Mouse (Mus musculus) heart, embryonic 12.5 days (tissue): ENCODE data around the gene Olfr1336. TPM values are rescaled to one million over a fixed set of nuclear protein-coding genes. Genes with fewer than 3 reads are reported as not detected.

Experiments
- ATAC-seq: fragments of 200-750 bp; cut with Nextera tagmentation; 2 replicates; pipeline ENCODE4 v1.8.0; 2017; ENCODE audit warnings: moderate TSS enrichment, moderate library complexity; ENCODE audit not compliant: insufficient number of reproducible peaks, low FRiP score
- H3K27ac ChIP-seq: fragments of 300-500 bp; sonication (generic); 2 replicates; pipeline ENCODE4 v1.5.1; 2016; ENCODE audit warnings: mild to moderate bottlenecking, moderate library complexity; ENCODE audit not compliant: poor library complexity, severe bottlenecking
- H3K27me3 ChIP-seq: fragments of 300-500 bp; sonication (generic); replicated peaks from 2 replicates; pipeline ENCODE4 v1.6.1; 2016; ENCODE audit warnings: mild to moderate bottlenecking, moderate library complexity
- H3K36me3 ChIP-seq: fragments of 300-500 bp; sonication (generic); 2 replicates; pipeline ENCODE4 v1.6.1; 2016; ENCODE audit warnings: mild to moderate bottlenecking, moderate library complexity
- H3K4me1 ChIP-seq: fragments of 300-500 bp; sonication (generic); replicated peaks from 2 replicates; pipeline ENCODE4 v1.6.1; 2016; ENCODE audit warnings: mild to moderate bottlenecking
- H3K4me2 ChIP-seq: fragments of 300-500 bp; sonication (generic); 2 replicates; pipeline ENCODE4 v1.6.1; 2016; ENCODE audit warnings: mild to moderate bottlenecking, moderate library complexity
- H3K4me3 ChIP-seq: fragments of 300-500 bp; sonication (generic); 2 replicates; pipeline ENCODE4 v1.5.1; 2016; ENCODE audit warnings: mild to moderate bottlenecking
- H3K9ac ChIP-seq: fragments of 300-500 bp; sonication (generic); 2 replicates; pipeline ENCODE4 v1.6.1; 2016; ENCODE audit warnings: mild to moderate bottlenecking, moderate library complexity
- H3K9me3 ChIP-seq: fragments of 300-500 bp; sonication (generic); replicated peaks from 2 replicates; pipeline ENCODE4 v1.6.1; 2016; ENCODE audit warnings: mild to moderate bottlenecking, moderate library complexity
- WGBS: fragments of 180-500 bp; shearing (Covaris S2); methylation state at CpG from one replicate; pipeline ENCODE4 v1.1.7; 2016; 5-methylcytosine and 5-hydroxymethylcytosine counted together
- polyA plus RNA-seq: library from polyadenylated mRNA; unstranded; fragments of >200 nt; fragmentation: Nextera tagmentation; extraction: Ambion mirVana; gene quantifications from 2 replicates; pipeline ENCODE4 v1.2.1, GENCODE M21; 2016

Olfr1336 gene
- polyA plus RNA-seq: not detected in 2 replicates

DNA sequence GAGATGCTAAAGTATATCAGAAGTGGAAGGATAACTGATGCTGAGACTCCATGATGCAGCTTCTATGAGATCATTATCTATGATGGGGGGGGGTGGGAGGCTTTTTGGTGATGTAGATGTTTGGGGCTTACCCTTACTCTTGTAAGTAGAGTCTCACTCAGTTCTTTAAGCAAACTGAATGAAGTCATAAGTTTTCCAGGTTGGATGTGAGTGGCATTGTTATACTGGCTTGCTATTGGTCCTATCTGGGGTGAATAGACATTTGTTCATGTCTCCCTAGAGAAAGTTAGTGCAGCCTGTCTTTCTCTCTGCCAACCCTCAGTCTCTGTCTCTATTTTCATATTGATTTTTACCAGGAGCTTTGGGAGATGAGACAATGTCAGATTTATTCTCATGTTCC is at the start of gene Olfr1336:
Olfr1336 (plus strand) TSS at position 301 of the 400 bp plus-strand sequence.
- no peak within 1 kb of the TSS for H3K4me2 ChIP-seq
- peaks cover 11% of the 10 kb centered on the region for H3K9me3 ChIP-seq
- no peak within 1 kb of the TSS for H3K9ac ChIP-seq
- H3K27me3 ChIP-seq: no peaks in the 10 kb centered on the region
- ATAC-seq: no peak
- no peaks in the 10 kb centered on the region for H3K36me3 ChIP-seq
- no peaks in the 10 kb centered on the region for H3K4me1 ChIP-seq
- H3K27ac ChIP-seq: no peak within 1 kb of the TSS
- H3K4me3 ChIP-seq: no peak within 1 kb of the TSS

DNA sequence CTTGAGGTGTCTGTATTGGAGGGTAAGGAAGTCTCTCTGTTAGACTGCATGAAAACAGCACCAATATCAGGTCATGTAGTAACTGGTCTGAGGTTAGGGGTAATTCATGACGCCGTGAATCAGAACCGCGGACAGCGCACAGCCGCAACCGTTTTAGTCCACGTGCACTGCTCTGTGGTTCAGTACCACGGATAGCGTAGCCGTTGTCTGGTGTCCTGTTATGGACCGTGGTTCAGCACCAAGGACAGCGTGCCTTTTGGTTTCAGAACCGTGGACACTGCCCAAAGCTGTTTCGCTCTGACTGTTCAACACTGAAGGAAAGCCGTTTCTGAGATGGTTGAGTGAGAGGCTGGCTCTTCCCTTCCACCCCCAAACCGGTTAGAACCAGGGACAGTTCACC is 45.9 kb upstream of the Olfr1336 start, which contains the start of gene Gm20715:
Gm20715 (plus strand) TSS at position 235 of the 400 bp plus-strand sequence.
- 0 out of 2 replicates have a peak, but pooled peaks cover 4% of the 10 kb centered on the region for H3K9me3 ChIP-seq
- H3K36me3 ChIP-seq: no peaks in the 10 kb centered on the region
- H3K4me2 ChIP-seq: no peak within 1 kb of the TSS
- no peak within 1 kb of the TSS for H3K27ac ChIP-seq
- no peak within 1 kb of the TSS for H3K9ac ChIP-seq
- peak; percentile 91 for ATAC-seq
- H3K4me3 ChIP-seq: no peak within 1 kb of the TSS
- peaks cover 7% of the 10 kb centered on the region for H3K27me3 ChIP-seq
- WGBS: under 1% methylated on average over 17 of the region's 17 CpGs
- no peaks in the 10 kb centered on the region for H3K4me1 ChIP-seq

GRCm38 (mm10) chr7:6414626-6415441 is 41.1 kb upstream of the Olfr1336 start:
- no peak for ATAC-seq

DNA sequence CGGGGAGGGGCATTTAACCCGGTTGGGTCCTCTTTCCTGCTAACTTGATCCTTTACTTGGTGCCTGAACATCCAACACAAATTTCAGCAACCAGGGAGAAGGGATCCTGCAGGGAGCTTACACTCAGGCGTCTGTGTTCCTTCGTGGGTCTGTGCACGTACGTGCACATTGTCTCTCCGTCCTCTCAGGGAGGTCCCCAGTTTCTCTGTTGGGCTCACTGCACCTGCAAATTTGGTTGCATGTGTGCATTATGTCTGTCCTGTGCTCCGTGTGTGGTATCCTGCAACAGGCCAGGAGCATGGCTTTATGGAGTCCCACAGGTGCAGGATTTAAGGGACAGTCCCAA is 40.6 kb upstream of the Olfr1336 start:
- 0 out of 2 replicates have a peak, but pooled peaks cover 4% of the 10 kb centered on the region for H3K9me3 ChIP-seq
- no peaks in the 10 kb centered on the region for H3K36me3 ChIP-seq
- H3K4me1 ChIP-seq: no peaks in the 10 kb centered on the region
- WGBS: 19% methylated on average over 8 of the region's 8 CpGs
- no peak overlapping the region for H3K4me3 ChIP-seq
- H3K27me3 ChIP-seq: peaks cover 18% of the 10 kb centered on the region
- H3K9ac ChIP-seq: no peak overlapping the region
- H3K27ac ChIP-seq: no peak overlapping the region
- no peak overlapping the region for H3K4me2 ChIP-seq
- ATAC-seq: no peak

More at GRCm38 (mm10) chr7:6414626-6415441, 41.1 kb upstream of the Olfr1336 start:
- no peak overlapping the region for H3K9ac ChIP-seq
- no peaks in the 10 kb centered on the region for H3K4me1 ChIP-seq
- H3K27me3 ChIP-seq: peaks cover 18% of the 10 kb centered on the region
- 6% methylated on average over 22 of the region's 22 CpGs for WGBS
- H3K36me3 ChIP-seq: no peaks in the 10 kb centered on the region
- H3K4me3 ChIP-seq: no peak overlapping the region
- no peak overlapping the region for H3K4me2 ChIP-seq
- H3K9me3 ChIP-seq: 0 out of 2 replicates have a peak, but pooled peaks cover 4% of the 10 kb centered on the region
- H3K27ac ChIP-seq: no peak overlapping the region

GRCm38 (mm10) chr7:6419894-6420293 is 36.1 kb upstream of the Olfr1336 start:
- no peaks in the 10 kb centered on the region for H3K4me1 ChIP-seq
- H3K36me3 ChIP-seq: no peaks in the 10 kb centered on the region
- 70% methylated on average over 6 of the region's 6 CpGs for WGBS
- no peak overlapping the region for H3K9ac ChIP-seq
- H3K27me3 ChIP-seq: peaks cover 12% of the 10 kb centered on the region
- no peak for ATAC-seq
- H3K27ac ChIP-seq: no peak overlapping the region
- H3K4me3 ChIP-seq: no peak overlapping the region
- no peak overlapping the region for H3K4me2 ChIP-seq
- H3K9me3 ChIP-seq: peaks cover 3% of the 10 kb centered on the region; the same call in 1 of the 2 replicates

DNA sequence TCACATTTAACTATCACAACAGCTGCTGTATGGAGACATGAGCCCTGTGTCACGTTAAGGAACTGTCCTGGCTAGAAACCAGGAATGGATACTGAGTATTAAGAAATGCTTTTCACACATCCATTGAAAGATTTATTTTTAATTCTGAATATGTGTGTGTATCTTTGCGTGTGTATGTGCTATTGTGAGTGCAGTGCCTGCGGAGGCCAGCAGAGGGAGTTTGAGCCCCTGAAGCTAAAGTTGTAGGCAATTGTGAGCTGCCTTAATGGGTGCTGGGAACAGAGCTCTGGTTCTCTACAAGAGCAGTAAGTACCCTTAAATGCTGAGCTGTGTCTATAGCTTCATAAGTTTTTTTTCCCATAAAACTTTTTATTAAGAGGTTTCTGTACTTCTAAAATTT is 26.6 kb upstream of the Olfr1336 start:
- 77% methylated on average over 3 of the region's 3 CpGs for WGBS
- Histone ChIP-seq H3K4me3 (no peak overlapping the region), H3K36me3 (no peaks in the 10 kb centered on the region), H3K27me3 (no peaks in the 10 kb centered on the region), H3K4me1 (no peaks in the 10 kb centered on the region), H3K9ac (no peak overlapping the region), H3K9me3 (peaks cover 18% of the 10 kb centered on the region), H3K27ac (no peak overlapping the region), H3K4me2 (no peak overlapping the region)
- no peak for ATAC-seq

GRCm38 (mm10) chr7:6430342-6430741 is 25.6 kb upstream of the Olfr1336 start:
- Histone ChIP-seq H3K4me3 (no peak overlapping the region), H3K4me2 (no peak overlapping the region), H3K9ac (no peak overlapping the region), H3K36me3 (no peaks in the 10 kb centered on the region), H3K4me1 (no peaks in the 10 kb centered on the region), H3K27ac (no peak overlapping the region), H3K27me3 (no peaks in the 10 kb centered on the region), H3K9me3 (peaks cover 18% of the 10 kb centered on the region)
- ATAC-seq: no peak
- WGBS: 38% methylated on average over 2 of the region's 2 CpGs

- no peaks in the 10 kb centered on the region for H3K36me3 ChIP-seq
- peaks cover 8% of the 10 kb centered on the region; the same call in 1 of the 2 replicates for H3K9me3 ChIP-seq
- H3K27ac ChIP-seq: no peak within 1 kb of the TSS
- H3K4me2 ChIP-seq: no peak within 1 kb of the TSS
- no peak for ATAC-seq
- no peak within 1 kb of the TSS for H3K9ac ChIP-seq
- no peak within 1 kb of the TSS for H3K4me3 ChIP-seq
- H3K4me1 ChIP-seq: no peaks in the 10 kb centered on the region
- 62% methylated on average over 3 of the region's 3 CpGs for WGBS
- no peaks in the 10 kb centered on the region for H3K27me3 ChIP-seq
Measured at GRCm38 (mm10) chr7:6438388-6438787, 17.6 kb upstream of the Olfr1336 start, which contains the start of gene Olfr1344. Gene Olfr1344 (plus strand): TSS chr7:6438688.

DNA sequence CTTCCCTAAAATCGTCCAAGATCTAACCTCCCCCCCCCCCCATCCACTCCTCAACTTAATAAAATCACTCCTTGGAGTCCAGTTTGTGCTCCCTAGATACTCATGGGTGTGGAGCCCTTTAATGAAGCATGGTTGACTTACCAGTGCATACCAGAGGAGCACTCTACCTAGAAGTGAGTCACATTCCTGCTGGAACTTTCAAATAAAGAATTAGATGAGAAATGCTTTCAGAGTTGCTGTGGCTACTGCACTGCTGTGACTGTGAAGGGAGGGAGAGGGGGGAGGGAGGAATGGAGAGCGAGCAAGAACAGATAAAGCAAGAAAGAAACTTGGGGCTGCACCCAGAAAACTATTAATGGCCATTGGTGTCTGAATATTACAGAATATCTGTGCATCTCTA is 14.8 kb upstream of the Olfr1336 start:
- no peaks in the 10 kb centered on the region for H3K27me3 ChIP-seq
- peaks cover 11% of the 10 kb centered on the region; the same call in 1 of the 2 replicates for H3K9me3 ChIP-seq
- H3K27ac ChIP-seq: no peak overlapping the region
- no peak overlapping the region for H3K4me3 ChIP-seq
- no peaks in the 10 kb centered on the region for H3K36me3 ChIP-seq
- no peak overlapping the region for H3K4me2 ChIP-seq
- no peak overlapping the region for H3K9ac ChIP-seq
- no peak for ATAC-seq
- no peaks in the 10 kb centered on the region for H3K4me1 ChIP-seq
- WGBS: 52% methylated on average over 2 of the region's 2 CpGs

DNA sequence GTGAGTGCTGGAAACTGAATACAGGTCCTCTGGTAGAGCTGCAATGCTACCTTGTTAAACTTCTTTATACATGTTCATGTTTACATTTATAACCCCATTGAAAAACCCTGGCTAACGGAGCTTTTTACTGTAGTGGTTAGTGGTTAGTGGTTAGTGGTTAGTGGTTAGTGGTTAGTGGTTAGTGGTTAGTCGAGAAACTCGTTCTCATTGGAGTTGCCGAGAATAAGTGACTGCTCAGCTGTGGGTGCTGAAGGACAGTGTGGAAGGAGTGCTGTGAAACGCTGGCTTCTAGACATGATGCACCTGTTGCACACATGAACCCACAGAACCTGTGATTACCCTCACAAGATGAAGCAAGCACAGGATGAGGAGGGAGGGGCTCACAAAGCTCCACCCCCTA is 8.2 kb upstream of the Olfr1336 start:
- Histone ChIP-seq H3K36me3 (no peaks in the 10 kb centered on the region), H3K9me3 (peaks cover 26% of the 10 kb centered on the region), H3K4me2 (no peak overlapping the region), H3K27ac (no peak overlapping the region), H3K4me3 (no peak overlapping the region), H3K9ac (no peak overlapping the region), H3K4me1 (no peaks in the 10 kb centered on the region), H3K27me3 (no peaks in the 10 kb centered on the region)
- 79% methylated on average over 5 of the region's 5 CpGs for WGBS
- ATAC-seq: no peak

DNA sequence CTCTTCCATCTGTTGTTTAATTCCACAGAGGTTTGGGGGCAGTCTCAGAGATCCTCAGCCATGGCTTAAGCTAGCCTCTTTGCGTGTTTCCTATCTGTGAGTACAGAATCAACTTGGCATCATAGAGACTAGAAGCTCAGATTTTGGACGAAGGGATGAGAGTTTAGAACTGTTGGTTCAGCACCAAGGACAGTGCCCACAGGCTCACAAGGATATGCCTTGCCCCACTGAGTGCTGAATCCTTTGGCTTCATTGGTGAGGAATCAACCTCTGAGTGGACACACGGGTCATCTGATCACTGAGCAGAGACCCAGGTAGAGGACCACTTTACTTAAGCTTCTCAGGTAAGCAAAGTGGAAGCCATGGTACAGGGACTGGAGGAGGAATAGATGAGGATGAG is 431 bp downstream of the Olfr1336 start:
- no peak for ATAC-seq
- Histone ChIP-seq H3K27ac (no peak overlapping the region), H3K36me3 (no peaks in the 10 kb centered on the region), H3K27me3 (no peaks in the 10 kb centered on the region), H3K4me2 (no peak overlapping the region), H3K4me3 (no peak overlapping the region), H3K9me3 (peaks cover 15% of the 10 kb centered on the region), H3K9ac (no peak overlapping the region), H3K4me1 (no peaks in the 10 kb centered on the region)
- WGBS: 44% methylated on average over 3 of the region's 3 CpGs
